Mouse (Mus musculus): ENCODE results near the gene Ube2e2. TPM values are rescaled to one million over a fixed set of nuclear protein-coding genes. Genes with fewer than 3 reads are reported as not detected.

The Ube2e2 gene
- total and polyA plus RNA-seq, 3 experiments, result not detected

GRCm38 (mm10) chr14:18776132-18776531, 117.9 kb downstream of the Ube2e2 start:
- H3K9ac ChIP-seq (ENCODE audit: insufficient read depth, low read depth), result no peak overlapping the region
- no peak overlapping the region for H3K4me2 ChIP-seq (ENCODE audit: insufficient read depth, low read depth, poor library complexity, severe bottlenecking)
- H3K9me3 ChIP-seq (replicated peaks; ENCODE audit: low read length), result no peaks in the 10 kb centered on the region
- H3K36me3 ChIP-seq (replicated peaks in 1 of 2; ENCODE audit: control insufficient read depth in 1 of 2, insufficient read depth in 1 of 2, low read length in 1 of 2), result no peaks in the 10 kb centered on the region
- no peak overlapping the region for H3K4me3 ChIP-seq (replicated peaks in 1 of 3; ENCODE audit: low read depth in 2 of 3, low read length in 2 of 3, poor library complexity in 1 of 3)
- no peak overlapping the region for H3K27ac ChIP-seq (ENCODE audit: insufficient read depth, low read depth)
- H3K79me2 ChIP-seq (replicated peaks; ENCODE audit: control insufficient read depth, extremely low read depth, insufficient read depth, poor library complexity, severe bottlenecking), result no peaks in the 10 kb centered on the region
- TF ChIP-seq NELFE (IDR thresholded peaks at IDR 0.05; ENCODE audit: low read depth, low read length) (no peak), MEF2A (IDR thresholded peaks at IDR 0.05; ENCODE audit: borderline replicate concordance, low read depth, low read length) (no peak), E2F4 (IDR thresholded peaks at IDR 0.05; ENCODE audit: insufficient replicate concordance, low read depth, low read length) (no peak), MAX (IDR thresholded peaks at IDR 0.05; ENCODE audit: low read length) (no peak), TCF12 (IDR thresholded peaks at IDR 0.05; ENCODE audit: low read depth, low read length) (no peak), USF2 (conservative IDR thresholded peaks at IDR 0.05; ENCODE audit: low read depth, low read length) (no peak), SMC3 (IDR thresholded peaks at IDR 0.05; ENCODE audit: low read depth, low read length) (no peak), POLR2A (IDR thresholded peaks at IDR 0.05; ENCODE audit: low read depth, low read length) (no peak)
- in situ Hi-C loops (cut with MboI; ENCODE audit: low pct_ligation_motif_present, low pct_unique_long_range_greater_than_20kb, low sequenced_read_pairs) (no loop called here), dilution Hi-C loops (cut with MboI; ENCODE audit: extremely low pct_ligation_motif_present, extremely low pct_unique_long_range_greater_than_20kb, low sequenced_read_pairs) (no loop called here)
- H3K27me3 ChIP-seq (replicated peaks), result no peaks in the 10 kb centered on the region
- H3K4me1 ChIP-seq (ENCODE audit: control insufficient read depth in 1 of 2, insufficient read depth in 2 of 2), result no peaks in the 10 kb centered on the region
- no peak for DNase-seq (ENCODE audit: extremely low read depth)

GRCm38 (mm10) chr14:18773724-18774123, 120.3 kb downstream of the Ube2e2 start:
- H3K4me3 ChIP-seq (replicated peaks in 1 of 3; ENCODE audit: low read depth in 2 of 3, low read length in 2 of 3, poor library complexity in 1 of 3), result no peak overlapping the region
- no peak overlapping the region for H3K27ac ChIP-seq (ENCODE audit: insufficient read depth, low read depth)
- TF ChIP-seq NELFE (IDR thresholded peaks at IDR 0.05; ENCODE audit: low read depth, low read length) (no peak), USF2 (conservative IDR thresholded peaks at IDR 0.05; ENCODE audit: low read depth, low read length) (no peak), UBTF (IDR thresholded peaks at IDR 0.05; ENCODE audit: low read depth, low read length) (no peak), SMC3 (IDR thresholded peaks at IDR 0.05; ENCODE audit: low read depth, low read length) (no peak), SIN3A (IDR thresholded peaks at IDR 0.05; ENCODE audit: low read length) (no peak), CTCF (conservative IDR thresholded peaks at IDR 0.05 in 1 of 2, IDR thresholded peaks at IDR 0.05 in 1 of 2; ENCODE audit: low read depth in 2 of 2, low read length in 2 of 2) (no peak), EP300 (IDR thresholded peaks at IDR 0.05; ENCODE audit: low read length) (no peak), MAZ (IDR thresholded peaks at IDR 0.05; ENCODE audit: low read depth, low read length) (no peak), JUND (conservative IDR thresholded peaks at IDR 0.05; ENCODE audit: low read depth, low read length) (no peak), NRF1 (IDR thresholded peaks at IDR 0.05; ENCODE audit: low read depth, low read length) (no peak), ZMIZ1 (IDR thresholded peaks at IDR 0.05; ENCODE audit: low read depth, low read length) (no peak), MYC (IDR thresholded peaks at IDR 0.05; ENCODE audit: low read depth, low read length) (no peak), CHD1 (IDR thresholded peaks at IDR 0.05; ENCODE audit: low read depth, low read length) (no peak), MEF2A (IDR thresholded peaks at IDR 0.05; ENCODE audit: borderline replicate concordance, low read depth, low read length) (no peak), HCFC1 (IDR thresholded peaks at IDR 0.05; ENCODE audit: low read depth, low read length) (no peak)
- dilution Hi-C loops (cut with MboI; ENCODE audit: extremely low pct_ligation_motif_present, extremely low pct_unique_long_range_greater_than_20kb, low sequenced_read_pairs) (no loop called here), in situ Hi-C loops (cut with MboI; ENCODE audit: low pct_ligation_motif_present, low pct_unique_long_range_greater_than_20kb, low sequenced_read_pairs) (no loop called here)
- H3K4me2 ChIP-seq (ENCODE audit: insufficient read depth, low read depth, poor library complexity, severe bottlenecking), result no peak overlapping the region
- no peaks in the 10 kb centered on the region for H3K79me2 ChIP-seq (replicated peaks; ENCODE audit: control insufficient read depth, extremely low read depth, insufficient read depth, poor library complexity, severe bottlenecking)
- H3K36me3 ChIP-seq (replicated peaks in 1 of 2; ENCODE audit: control insufficient read depth in 1 of 2, insufficient read depth in 1 of 2, low read length in 1 of 2), result no peaks in the 10 kb centered on the region
- no peaks in the 10 kb centered on the region for H3K9me3 ChIP-seq (replicated peaks; ENCODE audit: low read length)
- H3K9ac ChIP-seq (ENCODE audit: insufficient read depth, low read depth), result no peak overlapping the region
- H3K27me3 ChIP-seq (replicated peaks), result no peaks in the 10 kb centered on the region
- DNase-seq (ENCODE audit: extremely low read depth), result no peak
- no peaks in the 10 kb centered on the region for H3K4me1 ChIP-seq (ENCODE audit: control insufficient read depth in 1 of 2, insufficient read depth in 2 of 2)

Measured in CH12.LX (cell line).